Mouse (Mus musculus) activated CD4-positive, CD25-positive, alpha-beta regulatory T cell (primary cell): ENCODE data around the gene Col11a1. TPM values are rescaled to one million over a fixed set of nuclear protein-coding genes. Genes with fewer than 3 reads are reported as not detected.

Experiments used
- polyA plus RNA-seq, 2 experiments: library from polyadenylated mRNA; unstranded; fragments of 100-300 nt; shearing (Covaris generic); gene quantifications; one replicate each; pipeline ENCODE4 v1.2.1; 2017

Col11a1 gene
- polyA plus RNA-seq, result under 1 TPM in 1 of 2 experiments, not detected in 1; 0.79 TPM

DNA sequence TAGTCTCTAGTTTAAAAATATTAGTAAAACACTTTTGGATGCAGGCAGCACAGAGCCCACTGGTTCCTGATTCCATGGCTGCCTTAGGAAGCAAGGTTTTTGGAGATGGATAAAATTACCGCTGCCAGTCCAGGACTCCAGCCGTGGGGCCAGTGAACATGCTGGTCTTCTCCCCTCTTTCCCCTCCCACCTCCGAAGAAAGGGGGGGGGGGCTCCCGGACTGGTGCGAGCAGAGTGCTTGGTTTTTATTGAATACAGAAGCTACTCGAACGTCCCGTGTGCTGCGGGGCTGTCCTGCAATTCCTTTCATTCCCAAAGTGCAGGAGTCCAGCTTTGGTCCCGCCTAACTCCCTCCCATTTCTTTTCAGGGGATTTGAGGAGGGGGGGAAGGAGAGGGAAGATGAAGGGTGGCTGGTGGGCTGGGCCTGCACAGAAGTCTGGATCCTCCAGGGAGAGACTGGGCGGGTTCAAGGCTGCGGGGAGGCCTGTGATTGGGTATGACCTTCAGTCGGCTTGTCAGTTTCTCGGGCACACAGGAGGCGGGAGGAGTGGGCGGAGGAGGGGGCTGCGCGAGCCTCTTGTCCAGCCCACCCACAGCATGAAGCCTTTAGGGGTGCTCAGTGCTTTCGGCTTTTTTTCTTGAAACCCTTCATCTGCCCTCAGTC lies at the start of gene Col11a1:
Gene Col11a1, plus strand, starts transcription at position 570 of the 665 bp plus-strand sequence.

